Mouse (Mus musculus) erythroblast, embryonic 14.5 days (primary cell): ENCODE data around the gene Wdr31.

Experiments
- GATA1 ChIP-seq: IDR thresholded peaks from 2 replicates; pipeline ENCODE4 v1.6.1; 2012; ENCODE audit warnings: low read length, inconsistent platforms, mixed read lengths
- TAL1 ChIP-seq: IDR thresholded peaks from 3 replicates; pipeline ENCODE4 v1.6.1; 2012; ENCODE audit warnings: low read length, inconsistent platforms, mixed read lengths

GRCm38 (mm10) chr4:62516579-62516978 lies 45.9 kb upstream of the Wdr31 start:
- peak; percentile 99 for TF ChIP-seq GATA1
- TF ChIP-seq TAL1 = peak; percentile 99
